Mouse (Mus musculus): ENCODE data around the gene Ereg.

The Ereg gene

GRCm38 (mm10) chr5:91074450-91074950 lies at the start of gene Ereg:
Gene Ereg (plus strand): TSS chr5:91074622.
- in situ Hi-C loops (cut with MseI, MboI): no loop called here

GRCm38 (mm10) chr5:91027164-91027563 lies 47.3 kb upstream of the Ereg start, which contains the start of gene Epgn:
Gene Epgn (plus strand): TSS chr5:91027464.
- in situ Hi-C loops (cut with MseI, MboI): no loop called here

GRCm38 (mm10) chr5:91027840-91028239 lies 46.6 kb upstream of the Ereg start:
- in situ Hi-C loops (cut with MseI, MboI): no loop called here

GRCm38 (mm10) chr5:91030629-91031028 lies 43.8 kb upstream of the Ereg start:
- in situ Hi-C loops (cut with MseI, MboI): loop anchor here in 1 of 2 experiments (10.0 kb wide), 1 partner anchor 274 kb away; no protein-coding TSS in a partner anchor

- in situ Hi-C loops (cut with MseI, MboI): loop anchor here (5.0 to 10.0 kb wide), 2 partner anchors 269 to 272 kb away; no protein-coding TSS in a partner anchor
Measured at GRCm38 (mm10) chr5:91035341-91035740, 39.1 kb upstream of the Ereg start.

- in situ Hi-C loops (cut with MseI, MboI): loop anchor here (5.0 to 10.0 kb wide), 2 partner anchors 268 to 271 kb away; no protein-coding TSS in a partner anchor
Measured at GRCm38 (mm10) chr5:91036628-91037027, 37.8 kb upstream of the Ereg start.

- in situ Hi-C loops (cut with MseI, MboI): loop anchor here (5.0 to 10.0 kb wide), 2 partner anchors 267 to 270 kb away; no protein-coding TSS in a partner anchor
Measured at GRCm38 (mm10) chr5:91037756-91038155, 36.7 kb upstream of the Ereg start.

GRCm38 (mm10) chr5:91038547-91038946 lies 35.9 kb upstream of the Ereg start:
- in situ Hi-C loops (cut with MseI, MboI): loop anchor here (5.0 to 10.0 kb wide), 2 partner anchors 266 to 269 kb away; no protein-coding TSS in a partner anchor

- in situ Hi-C loops (cut with MseI, MboI): loop anchor here (5.0 to 10.0 kb wide), 2 partner anchors 266 to 268 kb away; no protein-coding TSS in a partner anchor
Measured at GRCm38 (mm10) chr5:91038963-91039362, 35.5 kb upstream of the Ereg start.

GRCm38 (mm10) chr5:91047987-91048386 lies 26.4 kb upstream of the Ereg start:
- in situ Hi-C loops (cut with MseI, MboI): no loop called here

- in situ Hi-C loops (cut with MseI, MboI): no loop called here
Measured at GRCm38 (mm10) chr5:91048397-91048796, 26.0 kb upstream of the Ereg start.

GRCm38 (mm10) chr5:91072340-91072739 lies 2.1 kb upstream of the Ereg start:
- in situ Hi-C loops (cut with MseI, MboI): no loop called here

GRCm38 (mm10) chr5:91073626-91074025 lies 796 bp upstream of the Ereg start:
- in situ Hi-C loops (cut with MseI, MboI): no loop called here

GRCm38 (mm10) chr5:91074026-91074425 lies 396 bp upstream of the Ereg start:
- in situ Hi-C loops (cut with MseI, MboI): no loop called here

- in situ Hi-C loops (cut with MseI, MboI): no loop called here
Measured at GRCm38 (mm10) chr5:91075021-91075420, 599 bp downstream of the Ereg start.

GRCm38 (mm10) chr5:91083016-91083415 lies 8.6 kb downstream of the Ereg start:
- in situ Hi-C loops (cut with MseI, MboI): no loop called here

- in situ Hi-C loops (cut with MseI, MboI): no loop called here
Measured at GRCm38 (mm10) chr5:91085291-91085690, 10.9 kb downstream of the Ereg start.

GRCm38 (mm10) chr5:91090301-91090700 lies 15.9 kb downstream of the Ereg start:
- in situ Hi-C loops (cut with MseI, MboI): no loop called here

- in situ Hi-C loops (cut with MseI, MboI): no loop called here
Measured at GRCm38 (mm10) chr5:91097911-91098614, 23.6 kb downstream of the Ereg start.

- in situ Hi-C loops (cut with MseI, MboI): no loop called here
Measured at GRCm38 (mm10) chr5:91101742-91102141, 27.3 kb downstream of the Ereg start.

- in situ Hi-C loops (cut with MseI, MboI): no loop called here
Measured at GRCm38 (mm10) chr5:91103943-91104665, 29.7 kb downstream of the Ereg start.

- in situ Hi-C loops (cut with MseI, MboI): no loop called here
Measured at GRCm38 (mm10) chr5:91106248-91106647, 31.8 kb downstream of the Ereg start.
